Mouse (Mus musculus): ENCODE measurements around the gene Arl16.
"Not testable (repeated sequence)": the region's sequence is repeated elsewhere in the genome, so short reads cannot be mapped to it uniquely, and the experiment has no call there.

Gene Arl16

DNA sequence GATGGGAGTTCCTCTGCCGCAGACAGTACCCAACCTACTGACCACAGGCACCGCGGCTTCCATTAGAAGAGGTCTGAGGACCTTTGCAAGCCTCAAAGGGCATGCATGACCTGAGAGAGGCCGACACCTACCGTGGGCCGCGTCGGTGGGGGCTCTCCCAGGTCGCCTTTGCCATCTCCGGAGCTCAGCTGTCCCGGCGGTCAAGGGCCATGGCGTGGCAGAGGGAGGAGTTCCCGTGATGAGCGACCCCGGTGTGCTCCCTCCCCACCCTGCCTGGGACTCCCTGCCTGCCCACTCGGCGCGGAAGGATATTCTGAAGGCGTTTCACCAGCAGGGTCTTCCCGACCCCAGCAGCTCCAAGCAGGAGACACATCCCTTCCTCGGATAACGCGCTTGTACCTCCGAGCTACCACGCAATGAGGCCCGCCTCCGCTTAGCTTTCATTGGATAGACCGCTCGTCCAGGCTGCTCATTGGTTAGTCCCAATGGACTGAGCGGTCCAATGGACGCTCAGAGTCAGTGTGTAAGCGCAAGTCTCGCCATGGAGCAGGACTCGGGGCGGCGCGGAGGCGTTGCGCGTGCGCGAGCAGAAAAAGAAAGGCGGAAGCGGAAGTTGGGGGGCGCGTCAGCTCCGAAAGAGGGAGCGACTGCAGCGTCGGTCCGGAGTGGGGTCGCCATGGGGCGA lies at the start of gene Arl16:
TSS of gene Arl16 (minus strand) at position 557 of the 685 bp plus-strand sequence.
- DNase-seq (ENCODE audit: low spot score): peak; percentile 76

DNA sequence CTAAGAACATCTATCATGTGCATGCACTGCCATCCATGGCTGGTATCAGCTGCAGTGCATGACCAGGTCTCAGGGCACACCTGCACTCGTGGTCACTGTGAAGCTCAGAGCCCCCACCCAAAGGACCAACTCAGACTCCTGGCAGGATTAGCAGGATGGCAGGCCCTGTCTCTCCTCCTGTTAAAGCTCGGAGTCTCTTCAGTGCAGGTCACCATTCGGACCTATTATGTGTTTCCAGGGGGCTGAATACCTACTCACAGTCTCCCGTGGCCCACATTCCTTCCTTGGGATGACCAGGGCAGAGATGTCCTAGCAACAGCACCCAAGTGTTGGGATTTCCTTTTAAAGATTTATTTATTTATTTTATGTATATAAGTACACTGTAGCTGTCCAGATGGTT lies 49.7 kb upstream of the Arl16 start:
- DNase-seq (ENCODE audit: low spot score): no peak

DNA sequence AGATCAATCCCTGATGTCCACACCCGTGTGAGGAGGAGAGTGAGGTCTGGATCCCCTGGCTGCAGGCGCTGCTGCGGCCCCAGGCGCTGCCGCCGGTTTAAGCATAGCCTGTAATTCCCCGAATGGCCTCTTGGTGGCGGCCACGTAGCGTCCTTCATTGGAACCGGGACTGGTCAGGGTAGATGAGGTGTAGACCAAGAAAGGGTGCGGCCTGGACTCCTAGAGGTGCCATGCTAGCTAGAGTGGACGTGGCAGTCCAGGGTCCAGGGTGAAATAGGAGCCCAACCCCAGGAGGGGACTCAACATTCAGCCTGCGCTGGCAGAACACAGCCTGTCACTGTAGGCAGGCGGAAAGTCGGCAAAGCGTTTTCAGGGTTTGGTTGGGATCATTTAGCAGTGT lies 48.2 kb upstream of the Arl16 start:
- DNase-seq (ENCODE audit: low spot score): peak; percentile 89

DNA sequence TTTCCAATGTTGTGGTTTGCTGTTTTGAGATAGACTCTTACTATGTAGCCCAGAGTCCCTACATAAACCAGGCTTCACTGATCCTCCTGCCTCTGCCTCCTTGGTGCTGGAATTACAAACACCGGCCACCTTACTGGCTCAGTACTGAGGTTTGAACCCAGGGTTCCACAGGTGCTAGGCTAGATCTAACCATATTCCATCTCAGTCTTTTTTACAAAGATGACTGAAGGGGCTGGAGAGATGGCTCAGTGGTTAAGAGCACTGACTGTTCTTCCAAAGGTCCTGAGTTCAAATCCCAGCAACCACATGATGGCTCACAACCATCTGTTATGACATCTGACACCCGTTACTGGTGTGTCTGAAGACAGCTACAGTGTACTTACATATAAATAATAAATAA lies 46.9 kb upstream of the Arl16 start:
- not testable (repeated sequence) for DNase-seq (ENCODE audit: low spot score)

DNA sequence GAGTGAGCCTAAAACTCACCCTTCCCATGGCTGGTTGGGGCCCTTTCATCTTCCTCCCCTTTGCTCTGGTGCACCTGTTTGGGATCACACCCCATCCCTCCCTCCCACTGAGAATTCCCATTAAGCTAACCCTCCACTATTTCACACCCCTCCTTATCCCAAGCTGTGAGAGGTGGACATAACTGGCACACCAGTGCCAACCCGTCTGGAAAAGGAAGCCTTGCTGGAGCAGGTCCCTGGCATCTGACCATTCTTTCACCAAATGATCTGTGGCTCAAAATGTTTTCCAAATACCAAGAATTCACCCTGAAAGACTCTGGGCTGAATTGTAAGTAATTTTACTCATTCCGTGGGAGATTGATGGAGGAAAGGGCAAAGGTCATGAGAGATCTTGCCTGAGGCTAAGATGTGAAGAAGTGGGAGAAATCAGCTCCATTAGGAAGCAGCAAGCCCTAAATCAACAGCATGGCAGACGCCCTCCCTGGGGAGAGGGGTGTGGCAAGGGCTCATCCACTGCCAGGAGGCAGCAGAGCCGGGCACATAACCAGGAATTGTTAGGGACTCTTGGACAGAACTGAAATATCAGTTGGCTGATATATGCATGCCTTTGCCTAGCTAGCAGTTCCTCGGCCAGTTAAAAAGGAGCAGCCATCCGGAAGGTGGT lies 45.5 kb upstream of the Arl16 start:
- DNase-seq (ENCODE audit: low spot score): no peak

DNA sequence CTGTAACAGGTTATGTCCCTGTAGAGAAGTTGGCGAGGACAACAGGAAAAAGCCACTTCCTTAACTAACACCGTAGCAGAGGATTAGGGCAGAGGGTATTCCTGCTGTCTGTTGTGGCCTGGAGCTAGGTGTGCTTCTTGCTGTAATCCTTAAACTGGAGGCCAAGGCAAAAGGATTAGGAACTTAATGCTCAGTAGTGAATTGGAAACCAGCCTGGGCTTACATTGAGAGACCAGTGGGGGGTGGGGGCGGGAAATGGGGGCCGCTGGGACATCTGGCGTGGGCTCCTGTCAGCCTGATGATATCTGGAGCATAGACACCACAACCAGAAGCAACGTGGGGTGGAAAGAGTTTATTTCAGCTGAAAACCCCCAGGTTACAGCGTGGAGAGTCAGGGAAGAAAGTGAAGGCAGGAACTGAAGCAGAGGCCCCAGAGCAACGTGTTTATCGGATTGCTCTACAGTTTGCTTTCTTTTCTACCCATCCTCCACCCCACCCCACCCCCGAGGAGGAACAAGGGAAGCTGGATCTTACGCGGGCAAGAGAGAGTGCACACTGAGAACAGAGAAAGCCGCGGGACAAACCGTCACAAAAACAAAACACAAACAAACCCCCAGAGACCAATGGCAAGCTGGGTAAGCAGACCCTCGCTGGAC lies 43.1 kb upstream of the Arl16 start:
- no peak for DNase-seq (ENCODE audit: low spot score)

DNA sequence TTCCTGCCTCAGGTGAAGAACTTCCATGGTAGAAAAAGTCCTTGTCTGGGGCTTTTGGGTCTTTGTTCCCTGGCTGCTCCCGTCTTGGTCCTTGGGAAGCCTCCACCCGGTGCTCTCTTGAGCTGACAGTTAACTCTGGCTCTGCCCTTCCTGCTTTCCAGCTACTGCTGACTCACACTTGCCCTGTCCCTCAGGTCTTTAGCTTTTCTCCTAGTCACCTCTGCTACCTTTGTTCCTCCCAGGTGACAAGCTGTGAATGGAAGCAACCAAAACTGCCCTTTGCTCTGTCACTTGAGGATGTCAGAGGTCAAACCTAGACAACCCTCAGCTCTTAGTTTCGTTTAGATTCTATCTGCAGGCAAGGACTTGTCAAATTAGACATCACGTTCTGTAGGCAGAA lies 42.5 kb upstream of the Arl16 start:
- no peak for DNase-seq (ENCODE audit: low spot score)

DNA sequence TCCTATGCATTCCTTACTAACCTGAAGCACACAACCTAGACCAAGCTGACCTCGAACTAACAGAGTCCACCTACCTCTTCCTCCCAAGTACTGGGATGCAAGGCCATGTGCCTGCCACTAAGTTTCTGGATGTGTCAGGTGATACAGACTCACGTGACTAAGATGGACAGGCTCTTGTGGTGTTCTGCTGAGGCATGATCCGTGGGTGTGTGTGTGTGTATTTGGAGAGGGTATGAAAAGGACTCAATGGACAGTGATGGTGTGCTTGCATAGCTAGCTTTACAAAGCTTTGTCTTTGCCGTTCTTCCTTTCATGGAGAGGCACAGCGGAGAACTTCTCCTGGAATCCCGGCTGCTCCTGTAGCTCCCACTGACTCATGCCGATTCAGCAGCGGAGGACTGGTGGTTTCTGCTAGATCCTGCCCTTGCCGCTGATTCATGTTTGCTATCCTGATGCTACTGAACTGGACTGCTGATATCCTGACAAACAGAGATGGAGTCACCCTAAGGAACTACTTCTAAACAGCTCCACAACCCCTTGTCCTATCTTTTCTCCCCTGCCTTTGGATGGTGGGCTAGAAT lies 41.0 kb upstream of the Arl16 start:
- DNase-seq (ENCODE audit: low spot score): no peak

DNA sequence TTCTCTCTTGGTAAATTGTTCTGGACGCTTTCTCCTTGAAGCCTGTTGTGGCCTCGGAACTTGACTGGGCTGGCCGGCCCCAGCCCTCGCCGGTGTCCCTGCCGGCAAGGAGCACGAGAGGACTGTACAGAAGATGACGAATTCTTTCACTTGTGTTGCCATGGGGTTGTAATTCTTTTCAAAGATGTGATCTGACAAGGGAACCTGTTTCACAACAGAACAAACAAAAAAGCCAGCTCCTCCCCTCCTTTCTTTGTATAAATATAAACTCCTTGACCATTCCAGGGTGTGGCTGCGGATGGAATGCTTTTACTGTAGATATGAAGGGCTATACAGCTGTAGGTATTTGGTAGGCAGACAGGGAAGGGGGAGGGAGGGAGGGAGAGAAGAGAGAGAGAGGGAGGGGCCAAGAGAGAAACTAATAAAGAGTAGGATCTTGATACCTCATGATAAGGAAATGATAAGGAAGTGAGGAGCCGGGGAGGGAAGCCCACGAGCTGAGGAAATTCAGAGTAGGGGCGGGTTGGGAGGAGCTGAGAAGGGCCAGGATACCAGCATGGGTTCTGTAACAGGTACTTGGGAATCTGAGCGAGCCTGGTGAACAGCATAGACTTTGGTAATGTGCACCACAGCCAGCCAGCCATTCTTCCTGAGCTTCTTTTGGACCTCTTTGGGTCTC lies 40.3 kb upstream of the Arl16 start:
- no peak for DNase-seq (ENCODE audit: low spot score)

DNA sequence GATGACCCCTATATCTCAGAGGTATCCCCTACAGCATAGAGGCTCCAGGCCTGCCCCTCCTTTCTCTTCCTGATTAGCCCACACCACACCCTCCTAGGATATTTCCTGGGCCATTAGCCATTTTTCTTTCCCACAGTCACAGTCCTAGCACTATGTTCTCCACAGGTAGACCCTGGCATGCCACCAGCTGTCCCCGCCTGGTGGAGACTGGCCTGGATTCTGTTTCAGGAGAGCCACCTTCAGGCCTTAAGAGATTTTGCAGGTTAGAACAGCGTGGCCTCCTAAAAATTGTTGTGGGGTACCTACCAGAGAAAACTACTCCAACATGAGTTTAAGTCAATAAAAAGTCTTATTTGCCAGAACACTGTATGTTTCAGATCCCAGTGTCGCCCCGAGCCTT lies 39.5 kb upstream of the Arl16 start:
- no peak for DNase-seq (ENCODE audit: low spot score)

DNA sequence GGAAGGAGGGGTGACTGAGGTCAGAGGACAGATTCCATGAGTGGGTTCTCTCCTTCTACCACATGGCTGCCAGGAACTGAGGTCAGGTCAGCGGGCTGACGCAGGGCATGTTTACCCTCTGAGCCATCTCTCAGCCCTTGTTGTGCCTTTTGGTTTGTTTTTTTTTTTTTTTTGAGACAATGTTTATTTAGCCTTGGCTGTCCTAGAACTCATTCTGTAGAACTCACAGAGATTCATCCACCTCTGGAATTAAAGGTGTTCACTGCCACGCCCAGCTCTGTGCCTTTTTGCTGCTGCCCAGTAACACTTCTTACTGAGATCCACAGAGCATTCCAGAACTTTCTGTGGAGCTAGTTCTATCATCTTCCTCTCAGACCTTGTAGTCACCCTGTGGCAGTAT lies 38.3 kb upstream of the Arl16 start:
- DNase-seq (ENCODE audit: low spot score): no peak

DNA sequence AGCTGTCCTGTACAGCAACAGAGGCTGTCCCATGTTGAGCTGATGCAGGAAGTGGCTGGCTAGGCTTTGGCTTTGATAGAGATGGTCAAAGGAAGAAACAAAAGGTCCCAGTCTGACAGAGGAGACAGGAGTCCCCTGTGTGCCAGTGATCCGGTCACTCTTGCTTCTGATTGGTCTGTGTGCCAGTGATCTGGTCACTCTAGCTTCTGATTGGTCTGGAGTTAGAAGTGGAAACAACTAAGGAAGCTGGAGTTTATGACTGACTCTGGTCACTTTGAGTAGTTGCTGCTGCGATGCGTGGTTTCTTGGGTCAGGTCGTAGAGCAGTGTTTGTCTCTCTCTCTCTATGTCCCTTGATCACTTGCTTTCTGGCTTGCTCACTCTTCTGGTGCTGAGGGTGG lies 34.3 kb upstream of the Arl16 start:
- DNase-seq (ENCODE audit: low spot score): no peak

DNA sequence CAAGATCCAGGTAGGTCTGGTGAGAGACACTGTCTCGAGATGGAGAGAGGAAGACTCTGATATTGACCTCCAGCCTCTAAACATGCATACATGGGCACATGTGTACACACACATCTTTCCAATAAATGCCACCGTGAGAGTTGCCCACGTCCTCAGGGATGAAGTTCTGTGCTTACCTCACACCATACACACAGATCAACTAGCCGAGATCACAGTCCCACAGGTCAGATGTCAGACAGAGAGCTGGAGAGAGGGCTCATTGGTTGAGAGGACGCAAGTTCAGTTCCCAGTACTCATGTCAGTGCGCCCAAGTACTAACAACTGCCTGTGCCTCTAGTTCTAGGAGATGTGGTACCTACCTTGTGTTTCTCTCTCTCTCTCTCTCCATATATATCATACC lies 33.6 kb upstream of the Arl16 start:
- DNase-seq (ENCODE audit: low spot score): no peak

DNA sequence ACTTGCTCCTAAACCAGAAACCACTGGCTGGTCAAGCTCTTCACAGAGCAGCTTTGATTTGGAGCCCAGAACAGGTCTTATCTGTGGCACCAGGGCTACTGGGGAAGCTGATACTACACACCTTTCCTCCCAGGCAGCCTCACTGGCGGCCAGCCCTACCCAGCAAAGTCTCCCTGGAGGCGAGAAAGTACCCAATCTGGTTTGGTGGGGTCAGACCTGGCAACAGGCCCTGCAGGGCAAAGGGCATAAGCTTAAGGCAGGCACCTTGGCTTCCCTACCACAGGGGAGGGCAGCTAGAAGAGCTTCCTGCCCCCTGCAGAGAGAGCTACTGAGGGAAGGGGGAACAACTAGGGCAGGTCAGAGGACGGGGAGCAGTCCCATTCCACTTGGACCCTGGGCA lies 33.0 kb upstream of the Arl16 start:
- no peak for DNase-seq (ENCODE audit: low spot score)

DNA sequence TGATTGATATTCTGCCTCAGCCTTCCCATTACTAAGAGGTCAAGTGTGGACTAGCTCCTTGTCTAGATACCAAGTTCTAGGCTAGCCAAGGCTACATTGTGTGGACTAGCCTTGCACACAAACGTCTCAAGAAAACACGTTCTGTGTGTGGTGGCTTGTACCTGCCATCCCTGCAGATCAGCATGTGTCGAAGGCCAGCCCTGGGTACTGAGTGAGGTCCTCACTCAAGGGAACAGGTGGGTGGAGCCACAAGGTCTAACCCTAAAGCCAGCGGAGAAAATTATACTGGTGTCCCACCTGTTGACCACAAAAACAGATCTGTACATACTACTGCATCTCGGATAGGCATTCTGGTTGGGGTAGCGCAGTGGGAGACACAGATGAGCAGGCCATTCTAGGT lies 32.5 kb upstream of the Arl16 start:
- DNase-seq (ENCODE audit: low spot score): no peak

DNA sequence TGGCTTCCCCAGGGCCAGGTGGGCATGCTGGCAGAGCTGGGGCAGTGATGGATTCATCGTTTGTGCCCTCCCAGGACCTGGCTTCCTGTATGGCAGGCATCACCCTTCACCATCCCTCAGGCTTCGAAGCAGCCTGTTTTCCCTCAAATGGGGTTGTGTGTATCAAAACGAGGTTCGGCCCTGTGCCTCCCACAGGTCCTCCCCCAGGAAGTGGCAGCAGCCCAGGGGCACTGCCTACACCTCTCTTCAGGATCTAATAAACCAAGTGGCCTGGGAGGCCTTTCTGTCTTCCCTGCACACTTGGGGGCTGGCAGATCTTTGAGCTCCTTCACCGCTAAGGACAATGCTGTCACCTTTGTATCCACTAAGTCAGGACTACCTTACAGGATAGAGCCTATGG lies 31.5 kb upstream of the Arl16 start:
- DNase-seq (ENCODE audit: low spot score): no peak

DNA sequence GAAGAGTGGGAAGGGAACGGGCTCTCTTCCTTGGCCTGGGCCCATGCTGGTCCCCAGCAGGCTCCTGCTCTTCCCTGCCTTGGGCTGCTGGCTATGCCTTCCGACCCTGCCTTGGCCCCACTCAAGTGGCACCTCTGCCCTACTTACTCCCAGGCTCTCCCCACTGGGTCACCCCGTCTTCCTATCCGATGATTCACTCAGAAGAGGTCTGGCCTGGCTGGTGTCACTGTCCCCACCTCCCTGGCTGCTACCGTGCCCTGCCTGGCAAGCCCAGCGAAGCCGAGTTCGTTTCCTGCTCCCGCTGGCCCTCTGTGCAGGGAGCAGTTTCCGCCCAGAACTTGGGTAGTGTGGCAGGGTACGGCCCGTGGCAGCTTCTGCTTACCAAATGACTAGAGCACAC lies 30.8 kb upstream of the Arl16 start:
- DNase-seq (ENCODE audit: low spot score): no peak

DNA sequence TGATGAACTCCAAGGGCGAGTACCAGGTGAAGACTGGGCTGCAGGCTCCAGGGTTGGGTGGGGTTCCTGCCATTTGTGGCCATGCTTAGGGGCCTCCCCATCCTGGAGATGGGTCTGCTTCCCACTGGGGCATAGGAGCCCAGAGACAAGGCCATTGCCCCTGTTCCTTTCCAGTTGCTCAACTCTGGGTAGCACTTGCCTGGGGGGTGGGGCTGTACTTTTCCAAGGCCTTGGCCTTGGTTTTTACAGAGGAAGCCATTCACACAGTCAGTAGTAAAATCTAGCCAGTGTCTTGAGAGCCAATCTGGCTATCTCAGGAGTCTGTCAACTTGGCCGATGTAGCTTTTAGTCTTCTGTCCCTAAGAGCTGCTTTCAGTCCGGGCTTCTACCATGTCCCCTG lies 30.0 kb upstream of the Arl16 start:
- no peak for DNase-seq (ENCODE audit: low spot score)

DNA sequence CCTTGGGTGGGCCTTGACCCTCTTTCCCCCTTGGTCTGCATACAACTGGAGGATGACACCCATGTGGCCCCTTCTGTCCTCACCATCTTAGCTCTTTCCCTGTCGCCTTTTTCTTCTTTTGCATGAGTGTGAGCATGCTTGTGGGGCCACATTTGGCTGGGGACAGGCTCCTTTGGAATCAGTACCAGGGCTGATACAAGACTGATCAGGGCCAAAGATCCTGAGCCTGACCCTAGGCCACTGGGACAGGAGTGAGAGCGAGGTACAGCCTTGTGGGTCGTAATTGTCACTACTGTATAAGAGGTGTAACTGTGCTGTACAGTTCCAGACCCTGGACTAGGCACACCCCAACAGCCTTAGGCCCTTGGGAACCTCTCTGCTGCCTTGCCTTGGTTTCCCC lies 26.5 kb upstream of the Arl16 start:
- no peak for DNase-seq (ENCODE audit: low spot score)

DNA sequence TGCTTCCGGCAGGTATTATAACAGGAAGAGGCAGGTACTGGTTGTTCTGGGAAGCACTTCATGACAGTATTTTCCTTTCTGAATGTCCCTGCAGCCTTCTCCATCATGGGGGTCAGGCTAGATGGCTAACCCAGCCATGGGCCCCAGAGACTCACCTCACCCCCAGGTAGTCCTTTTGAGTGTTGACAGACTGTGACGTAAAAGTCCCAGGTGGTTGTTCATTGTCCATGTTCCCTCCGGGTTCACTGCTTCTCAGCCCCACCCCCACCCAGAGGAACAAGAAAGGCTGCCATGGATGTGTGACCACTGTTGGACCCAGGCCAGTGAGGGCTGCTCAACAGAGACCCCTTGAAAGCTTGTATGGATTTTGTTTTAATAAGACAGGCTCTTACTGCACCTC lies 25.9 kb upstream of the Arl16 start:
- DNase-seq (ENCODE audit: low spot score): no peak

DNA sequence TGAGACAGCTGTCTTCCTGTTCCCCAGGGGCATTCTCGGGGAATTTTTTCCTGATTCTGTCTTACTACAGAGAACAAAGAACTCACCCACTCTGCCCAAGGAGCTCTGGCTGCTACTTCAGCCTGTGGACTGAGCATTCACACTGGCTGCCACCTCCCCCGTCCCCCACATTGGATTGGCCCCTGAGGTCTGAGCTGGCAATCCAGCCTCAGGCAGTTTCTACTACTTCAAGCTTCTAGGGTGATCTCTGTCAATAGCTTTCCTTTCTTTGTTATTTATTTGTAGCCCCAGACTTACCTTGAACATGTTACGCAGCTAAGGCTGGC lies 25.4 kb upstream of the Arl16 start:
- no peak for DNase-seq (ENCODE audit: low spot score)

DNA sequence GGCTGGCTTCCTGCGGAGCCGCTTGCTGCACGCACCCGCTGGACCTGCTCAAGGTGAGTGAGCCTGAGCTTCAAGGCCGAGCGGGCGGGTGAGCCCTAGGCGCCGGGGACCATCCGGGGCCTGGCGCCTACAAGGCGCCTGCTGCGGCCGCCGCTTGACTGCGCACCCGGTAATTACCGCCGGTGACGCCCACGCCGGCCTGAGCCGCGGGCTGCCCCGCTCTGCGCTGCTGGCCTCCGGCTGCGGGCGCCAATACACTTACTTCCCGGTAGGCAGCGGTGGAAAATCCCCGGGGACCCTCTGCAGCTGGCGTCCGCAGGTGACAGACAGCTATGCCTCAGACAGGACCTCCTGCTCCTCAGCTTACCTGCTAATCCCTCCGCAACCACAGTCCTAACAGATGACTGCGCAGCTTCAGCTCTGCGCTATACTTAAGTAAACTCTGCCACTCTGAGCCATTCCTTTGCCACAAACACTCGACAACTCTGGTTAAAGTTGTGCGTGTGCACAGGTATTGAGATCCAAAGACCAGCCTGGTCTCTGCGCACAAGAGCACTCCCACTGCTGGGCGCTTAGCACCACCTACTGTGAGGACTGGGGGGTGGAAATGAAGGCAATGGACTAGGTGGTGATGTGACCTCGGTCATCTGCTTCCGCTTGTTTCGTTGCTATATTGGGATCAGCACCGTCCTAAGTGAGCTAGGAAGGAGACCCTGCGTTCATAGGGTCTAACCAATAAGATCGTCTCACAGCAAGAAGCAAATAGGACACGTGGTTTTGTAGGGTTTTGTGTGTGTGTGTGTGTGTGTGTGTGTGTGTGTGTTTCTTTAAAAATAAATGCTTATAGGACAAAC lies 24.8 kb upstream of the Arl16 start:
- DNase-seq (ENCODE audit: low spot score): no peak

Measured in ovary, postnatal 10 days (tissue).